Mouse (Mus musculus): ENCODE measurements around the gene Dhx30.

Gene Dhx30

GRCm38 (mm10) chr9:110047857-110048256 lies 69.8 kb downstream of the Dhx30 start:
- DNase-seq (ENCODE audit: low read depth, low spot score) = no peak

GRCm38 (mm10) chr9:110047260-110047659 lies 70.4 kb downstream of the Dhx30 start:
- no peak for DNase-seq (ENCODE audit: low read depth, low spot score)

- DNase-seq (ENCODE audit: low read depth, low spot score) = no peak
These were observed 71.8 kb downstream of the Dhx30 start for GRCm38 (mm10) chr9:110045763-110046377.

- no peak for DNase-seq (ENCODE audit: low read depth, low spot score)
These were observed 73.3 kb downstream of the Dhx30 start for GRCm38 (mm10) chr9:110044373-110044772.

- DNase-seq (ENCODE audit: low read depth, low spot score) = no peak
These were observed 79.1 kb downstream of the Dhx30 start for GRCm38 (mm10) chr9:110038485-110038884.

GRCm38 (mm10) chr9:110037895-110038294 lies 79.7 kb downstream of the Dhx30 start:
- DNase-seq (ENCODE audit: low read depth, low spot score) = no peak

GRCm38 (mm10) chr9:110035091-110035490 lies 82.5 kb downstream of the Dhx30 start:
- no peak for DNase-seq (ENCODE audit: low read depth, low spot score)

Measured in A20 (cell line).